ENCODE assay signal across 27 mouse cellular contexts in the genomic region with DNA sequence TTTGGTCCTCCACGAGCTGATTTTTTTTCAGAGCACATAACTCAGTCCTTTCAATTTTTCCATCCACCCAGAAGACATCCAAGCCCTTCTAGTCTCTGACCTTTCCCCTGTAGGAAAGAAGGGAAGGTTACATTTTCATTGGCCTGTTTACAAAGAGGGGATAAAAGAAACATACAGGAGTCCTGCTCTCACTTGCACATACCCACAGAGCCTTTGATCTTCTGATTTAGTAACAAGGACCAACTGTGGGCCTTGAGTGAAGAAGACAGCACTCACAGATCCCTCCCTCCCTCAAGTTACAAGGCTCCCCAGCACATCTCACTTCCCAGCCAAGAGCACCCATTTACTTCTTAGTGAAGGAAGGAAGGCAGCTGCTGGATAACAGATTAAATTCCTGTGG. TPM values are rescaled to one million over a fixed set of nuclear protein-coding genes. Genes with fewer than 3 reads are reported as not detected.
DNase-seq lines count a peak whose midpoint lies in the region; ATAC-seq and TF ChIP-seq lines count a peak whose summit lies in the region.
"Had no signal": no experiment of that assay in that cellular context is flagged by ENCODE, and none has a peak within 500 bp of the region (broad histone marks: within the 10 kb centered on the region; RNA-seq: fewer than 3 reads in every experiment).

No protein-coding gene starts in this region.

- no peak overlapping the region for H3K4me2 ChIP-seq in forebrain, postnatal 0 days (ENCODE audit: low read depth)
- H3K4me2 ChIP-seq in heart, embryonic 13.5 days, result no peak overlapping the region
- no peak overlapping the region for H3K4me2 ChIP-seq in midbrain, embryonic 16.5 days (ENCODE audit: low read length)
- H3K4me2 ChIP-seq in midbrain, embryonic 13.5 days (replicated peaks), result no peak overlapping the region
- H3K4me2 ChIP-seq in intestine, embryonic 15.5 days (replicated peaks), result no peak overlapping the region
- H3K4me2 ChIP-seq: embryonic facial prominence, embryonic 15.5 days; hindbrain, embryonic 14.5 days had no signal

- no peak for DNase-seq in forebrain, embryonic 10.5 days (ENCODE audit: extremely low spot score, low spot score)
- no peak for DNase-seq in forebrain, postnatal 0 days
- DNase-seq in heart, adult 18-20 months, result no peak
- no peak for DNase-seq in cerebellum, adult 9-10 months
- DNase-seq: adrenal gland, postnatal 25 days; cerebellum, adult 18-20 months; cerebellum, postnatal 14 days; gastrocnemius, postnatal 25 days; heart, postnatal 14 days; kidney, adult 11 months; kidney, postnatal 36 days; layer of hippocampus, adult 9-11 months; liver; lung, adult 2 months; lung, postnatal 10 days; thymus, adult 2 months; thymus, postnatal 36 days had no signal

- H3K36me3 ChIP-seq in forebrain, embryonic 10.5 days (replicated peaks), result no peaks in the 10 kb centered on the region
- no peaks in the 10 kb centered on the region for H3K36me3 ChIP-seq in forebrain, postnatal 0 days (ENCODE audit: insufficient read depth)
- no peaks in the 10 kb centered on the region for H3K36me3 ChIP-seq in heart, embryonic 13.5 days
- no peaks in the 10 kb centered on the region for H3K36me3 ChIP-seq in midbrain, embryonic 16.5 days (ENCODE audit: control insufficient read depth, insufficient read depth, low read length)
- no peaks in the 10 kb centered on the region for H3K36me3 ChIP-seq in midbrain, embryonic 13.5 days
- H3K36me3 ChIP-seq in intestine, embryonic 15.5 days, result no peaks in the 10 kb centered on the region
- H3K36me3 ChIP-seq: embryonic facial prominence, embryonic 10.5 days; embryonic facial prominence, embryonic 15.5 days had no signal

- H3K27me3 ChIP-seq in forebrain, embryonic 10.5 days (ENCODE audit: poor library complexity, severe bottlenecking), result no peaks in the 10 kb centered on the region
- H3K27me3 ChIP-seq in forebrain, postnatal 0 days (ENCODE audit: insufficient read depth, low read length), result no peaks in the 10 kb centered on the region
- H3K27me3 ChIP-seq in heart, embryonic 13.5 days (replicated peaks), result no peaks in the 10 kb centered on the region
- no peaks in the 10 kb centered on the region for H3K27me3 ChIP-seq in midbrain, embryonic 16.5 days (ENCODE audit: control insufficient read depth, insufficient read depth, low read depth, low read length)
- H3K27me3 ChIP-seq in midbrain, embryonic 13.5 days, result no peaks in the 10 kb centered on the region
- H3K27me3 ChIP-seq in intestine, embryonic 15.5 days (replicated peaks), result no peaks in the 10 kb centered on the region
- H3K27me3 ChIP-seq: embryonic facial prominence, embryonic 15.5 days had no signal

- no peak overlapping the region for H3K4me3 ChIP-seq in forebrain, embryonic 10.5 days
- H3K4me3 ChIP-seq in forebrain, postnatal 0 days (ENCODE audit: low read depth, low read length), result no peak overlapping the region
- no peak overlapping the region for H3K4me3 ChIP-seq in heart, embryonic 13.5 days
- no peak overlapping the region for H3K4me3 ChIP-seq in midbrain, embryonic 16.5 days (ENCODE audit: low read depth, low read length)
- H3K4me3 ChIP-seq in midbrain, embryonic 13.5 days (replicated peaks), result no peak overlapping the region
- H3K4me3 ChIP-seq in intestine, embryonic 15.5 days (replicated peaks), result no peak overlapping the region
- H3K4me3 ChIP-seq: embryonic facial prominence, embryonic 10.5 days; embryonic facial prominence, embryonic 15.5 days; heart, adult 2 months had no signal

- ATAC-seq in forebrain, postnatal 0 days, result no peak
- no peak for ATAC-seq in heart, embryonic 13.5 days (ENCODE audit: extremely low read depth, insufficient number of reproducible peaks, low FRiP score, low TSS enrichment)
- peak; percentile 46; the same call in 1 of the 2 replicates for ATAC-seq in midbrain, embryonic 16.5 days
- no peak for ATAC-seq in midbrain, embryonic 13.5 days
- no peak for ATAC-seq in intestine, embryonic 15.5 days

- WGBS in forebrain, embryonic 10.5 days, result 8% methylated on average over 1 of the region's 1 CpGs
- WGBS in forebrain, postnatal 0 days, result 2% methylated on average over 1 of the region's 1 CpGs
- whole genome bisulfite sequencing in heart, embryonic 13.5 days, result 26% methylated on average over 1 of the region's 1 CpGs
- 9% methylated on average over 1 of the region's 1 CpGs for WGBS in midbrain, embryonic 16.5 days
- 13% methylated on average over 1 of the region's 1 CpGs for WGBS in midbrain, embryonic 13.5 days
- 20% methylated on average over 1 of the region's 1 CpGs for WGBS in intestine, embryonic 15.5 days

- no peak overlapping the region for H3K9ac ChIP-seq in forebrain, postnatal 0 days
- no peak overlapping the region for H3K9ac ChIP-seq in heart, embryonic 13.5 days
- H3K9ac ChIP-seq in midbrain, embryonic 16.5 days (ENCODE audit: low read depth, low read length), result no peak overlapping the region
- H3K9ac ChIP-seq in midbrain, embryonic 13.5 days (replicated peaks), result no peak overlapping the region
- no peak overlapping the region for H3K9ac ChIP-seq in intestine, embryonic 15.5 days
- H3K9ac ChIP-seq: embryonic facial prominence, embryonic 15.5 days; hindbrain, embryonic 14.5 days; liver, embryonic 14.5 days had no signal

- H3K4me1 ChIP-seq in forebrain, embryonic 10.5 days, result peaks cover 32% of the 10 kb centered on the region
- H3K4me1 ChIP-seq in forebrain, postnatal 0 days (ENCODE audit: insufficient read depth), result no peaks in the 10 kb centered on the region
- H3K4me1 ChIP-seq in heart, embryonic 13.5 days, result peaks cover 53% of the 10 kb centered on the region
- peaks cover 14% of the 10 kb centered on the region for H3K4me1 ChIP-seq in midbrain, embryonic 16.5 days (ENCODE audit: control insufficient read depth, insufficient read depth, low read length)
- peaks cover 36% of the 10 kb centered on the region for H3K4me1 ChIP-seq in midbrain, embryonic 13.5 days (replicated peaks)
- no peaks in the 10 kb centered on the region for H3K4me1 ChIP-seq in intestine, embryonic 15.5 days (replicated peaks)
- H3K4me1 ChIP-seq: embryonic facial prominence, embryonic 15.5 days had no signal

- TF ChIP-seq CTCF in forebrain, postnatal 0 days (IDR thresholded peaks at IDR 0.05; ENCODE audit: low read depth), result no peak

- H3K9me3 ChIP-seq in forebrain, embryonic 10.5 days, result no peaks in the 10 kb centered on the region
- no peaks in the 10 kb centered on the region for H3K9me3 ChIP-seq in forebrain, postnatal 0 days (ENCODE audit: low read length)
- H3K9me3 ChIP-seq in heart, embryonic 13.5 days, result no peaks in the 10 kb centered on the region
- no peaks in the 10 kb centered on the region for H3K9me3 ChIP-seq in midbrain, embryonic 16.5 days (replicated peaks; ENCODE audit: control insufficient read depth, low read length, poor library complexity, severe bottlenecking)
- H3K9me3 ChIP-seq in midbrain, embryonic 13.5 days, result no peaks in the 10 kb centered on the region
- H3K9me3 ChIP-seq in intestine, embryonic 15.5 days, result no peaks in the 10 kb centered on the region
- H3K9me3 ChIP-seq: embryonic facial prominence, embryonic 10.5 days; embryonic facial prominence, embryonic 15.5 days; G1E had no signal

- H3K27ac ChIP-seq in forebrain, embryonic 10.5 days, result 0 out of 2 replicates have a peak overlapping the region, but pooled peaks have one; percentile 31
- no peak overlapping the region for H3K27ac ChIP-seq in forebrain, postnatal 0 days (ENCODE audit: low read depth, low read length)
- H3K27ac ChIP-seq in heart, embryonic 13.5 days (replicated peaks), result 0 out of 2 replicates have a peak overlapping the region, but pooled peaks have one; percentile 15
- H3K27ac ChIP-seq in midbrain, embryonic 16.5 days (ENCODE audit: low read length), result peak overlapping the region; percentile 7; the same call in 1 of the 2 replicates
- no peak overlapping the region for H3K27ac ChIP-seq in midbrain, embryonic 13.5 days
- no peak overlapping the region for H3K27ac ChIP-seq in intestine, embryonic 15.5 days
- H3K27ac ChIP-seq: embryonic facial prominence, embryonic 10.5 days; embryonic facial prominence, embryonic 15.5 days; heart, adult 2 months; liver, embryonic 14.5 days had no signal

RNA-seq across cellular contexts. Expression of gene Arhgap21, which starts 46.3 kb away (rescaled TPM):
- 24.3 and 27.9 TPM in 2 replicates for polyA plus RNA-seq in forebrain, embryonic 10.5 days (2016; fragmentation: Nextera tagmentation; extraction: Ambion mirVana)
- total RNA-seq in forebrain, postnatal 0 days (2014; rRNA removed), result 94.7 and 99.1 TPM in 2 replicates
- polyA plus RNA-seq in forebrain, postnatal 0 days (2015; fragmentation: Nextera tagmentation; extraction: Ambion mirVana), result 18.2 and 24.9 TPM in 2 replicates
- 11.7 and 11.8 TPM in 2 replicates for polyA plus RNA-seq in heart, embryonic 13.5 days (2015; fragmentation: Nextera tagmentation; extraction: Ambion mirVana)
- 10 to 100 TPM; 61.8 to 72.0 TPM for total RNA-seq in heart, adult 18-20 months (2021)
- 40.9 and 41.7 TPM in 2 replicates for polyA plus RNA-seq in midbrain, embryonic 16.5 days (2015; fragmentation: Nextera tagmentation; extraction: Ambion mirVana)
- polyA plus RNA-seq in midbrain, embryonic 13.5 days (2015; fragmentation: Nextera tagmentation; extraction: Ambion mirVana), result 51.7 and 54.4 TPM in 2 replicates
- 10.2 and 13.6 TPM in 2 replicates for polyA plus RNA-seq in intestine, embryonic 15.5 days (2015; fragmentation: Nextera tagmentation; extraction: Ambion mirVana)

Comparison
In these comparisons a context has a peak if more than half of its experiments do, and no peak if none do; other contexts are left out.
1. H3K27ac ChIP-seq: peak in forebrain, embryonic 10.5 days (single experiment), heart, embryonic 13.5 days (single experiment) and midbrain, embryonic 16.5 days (single experiment); none in forebrain, postnatal 0 days (single experiment), midbrain, embryonic 13.5 days (single experiment) and intestine, embryonic 15.5 days (single experiment).